Mouse (Mus musculus) G1E (cell line): ENCODE data around the gene Hist1h4d.

Experiments
- CTCF ChIP-seq: IDR thresholded peaks from 2 replicates; pipeline ENCODE4 v1.5.1; 2012; ENCODE audit warnings: low read depth, low read length, inconsistent platforms, mixed read lengths
- GATA1 ChIP-seq: IDR thresholded peaks from 2 replicates; pipeline ENCODE4 v1.6.1; 2012; ENCODE audit warnings: borderline replicate concordance, low read length, inconsistent platforms, mixed read lengths
- GATA2 ChIP-seq: IDR thresholded peaks from 2 replicates; pipeline ENCODE4 v1.6.1; 2012; ENCODE audit warnings: low read depth, low read length, inconsistent platforms, borderline replicate concordance
- TAL1 ChIP-seq: conservative IDR thresholded peaks from 2 replicates; pipeline ENCODE4 v1.6.1; 2012; ENCODE audit warnings: low read depth, low read length, inconsistent platforms, mixed read lengths

DNA sequence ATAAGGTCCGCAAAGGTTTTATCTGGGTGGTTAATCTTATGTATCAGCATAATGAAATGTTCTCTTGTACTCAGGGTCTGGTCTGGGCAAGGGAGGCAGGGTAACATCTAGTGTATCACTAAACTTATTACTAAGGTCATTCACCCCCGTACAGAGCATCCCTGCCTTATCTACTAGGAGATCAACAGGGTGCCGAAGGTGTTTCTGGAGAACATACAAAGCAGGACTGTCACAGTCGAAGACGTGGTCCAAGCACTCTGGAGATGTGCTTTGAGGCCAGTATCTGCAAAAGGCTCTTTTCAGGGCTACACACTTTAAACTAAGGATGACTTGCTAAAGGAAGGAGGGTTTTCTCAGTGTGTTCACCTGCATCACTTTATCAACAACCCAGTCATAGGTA lies 34.7 kb upstream of the Hist1h4d start:
- TF ChIP-seq CTCF = no peak
- TF ChIP-seq TAL1 = no peak
- TF ChIP-seq GATA1 = no peak
- no peak for TF ChIP-seq GATA2
